Mouse (Mus musculus) T-helper 1 cell (primary cell): ENCODE results near the gene Cnpy4.

Source experiments
- in situ Hi-C: fragments of 300-600 bp; cut with MboI, MseI; formaldehyde crosslinking; loops from one replicate; pipeline ENCODE4 v1.15.1; 2025; ENCODE audit warnings: high pct_unique_total_duplicates

Gene Cnpy4

DNA sequence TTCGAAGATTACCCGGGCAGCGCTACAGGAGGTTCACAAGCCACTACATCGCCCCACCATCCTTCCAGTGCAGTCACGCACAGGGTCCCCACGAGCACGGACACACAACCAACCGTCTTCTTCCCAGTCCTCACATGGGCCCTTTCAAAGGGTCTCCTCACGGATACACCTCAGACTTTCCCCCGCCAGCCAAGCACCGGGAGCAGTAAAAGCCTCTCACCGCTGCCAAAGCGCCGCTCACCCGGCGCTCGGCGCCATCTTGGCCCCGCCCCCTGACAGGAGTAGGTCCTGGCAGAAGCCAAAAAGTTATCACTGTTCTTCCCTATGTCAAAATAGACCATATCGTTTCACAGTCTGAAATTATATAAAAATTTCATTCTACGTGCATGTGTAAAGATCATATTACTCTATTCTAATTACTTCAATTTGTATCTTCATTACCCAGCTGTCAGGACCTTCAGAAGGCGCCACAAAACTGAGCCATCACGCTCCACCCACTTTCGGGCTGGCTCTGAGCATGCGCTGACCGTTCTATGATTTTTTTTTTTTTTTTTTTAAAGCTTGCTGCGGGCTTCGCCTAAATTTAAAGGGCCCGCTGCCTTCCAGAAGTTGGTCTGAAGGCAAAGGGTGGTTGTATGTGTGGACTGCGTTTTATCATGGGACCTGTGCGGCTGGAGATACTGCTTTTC is at the start of gene Cnpy4, which contains the start of gene Taf6:
Cnpy4 (plus strand) TSS at position 536 of the 689 bp plus-strand sequence.
Taf6 (minus strand) TSS at position 502 of the 689 bp plus-strand sequence.
- in situ Hi-C loops = no loop called here

DNA sequence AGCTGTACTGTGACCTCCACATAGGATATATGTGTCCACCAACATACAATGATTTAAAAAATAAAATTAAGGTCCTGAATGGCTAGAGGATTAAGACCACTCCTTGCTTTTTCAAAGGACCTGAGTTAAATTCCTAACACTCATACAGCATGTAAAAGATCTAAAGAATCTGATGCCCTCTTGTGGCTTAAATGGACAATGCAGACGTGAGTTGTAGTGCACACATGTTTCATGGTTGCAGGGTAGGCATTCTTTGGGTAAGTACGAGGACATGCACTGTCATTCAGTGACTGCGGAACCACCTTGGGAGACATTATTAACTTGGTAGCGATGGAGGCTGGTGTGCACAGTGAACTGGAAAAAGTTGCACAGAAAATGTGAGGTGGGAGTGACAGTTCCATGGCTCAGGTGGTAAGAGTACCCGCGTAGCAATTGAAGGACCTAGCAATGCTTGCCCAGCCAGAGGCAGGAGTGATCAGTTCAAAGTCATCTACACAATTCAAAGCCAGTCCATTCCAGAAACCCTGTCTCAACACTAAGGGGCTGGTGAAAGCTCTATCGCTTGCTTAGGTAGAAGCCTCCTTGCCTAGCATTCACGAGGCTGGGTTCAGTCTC is 49.2 kb upstream of the Cnpy4 start:
- in situ Hi-C loops = no loop called here

DNA sequence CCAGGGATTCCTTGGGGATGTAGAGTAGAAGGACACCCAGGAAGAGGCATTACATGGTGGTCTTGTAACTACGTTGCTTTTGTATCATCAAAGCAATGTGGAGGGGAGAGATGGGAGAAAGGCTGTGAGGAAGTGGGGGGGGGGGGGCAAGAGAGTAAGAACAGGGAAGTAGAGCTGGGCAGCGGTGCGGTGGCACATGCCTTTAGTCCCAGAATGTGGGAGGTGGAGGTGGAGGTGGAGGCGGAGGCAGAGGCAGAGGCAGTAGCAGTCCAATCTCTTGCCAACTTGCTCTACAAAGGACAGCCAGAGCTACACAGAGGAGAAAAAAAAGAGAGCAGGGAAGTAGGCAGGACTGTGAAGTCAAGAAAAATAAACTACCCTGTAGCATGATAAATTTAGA is 48.7 kb upstream of the Cnpy4 start:
- in situ Hi-C loops = no loop called here

DNA sequence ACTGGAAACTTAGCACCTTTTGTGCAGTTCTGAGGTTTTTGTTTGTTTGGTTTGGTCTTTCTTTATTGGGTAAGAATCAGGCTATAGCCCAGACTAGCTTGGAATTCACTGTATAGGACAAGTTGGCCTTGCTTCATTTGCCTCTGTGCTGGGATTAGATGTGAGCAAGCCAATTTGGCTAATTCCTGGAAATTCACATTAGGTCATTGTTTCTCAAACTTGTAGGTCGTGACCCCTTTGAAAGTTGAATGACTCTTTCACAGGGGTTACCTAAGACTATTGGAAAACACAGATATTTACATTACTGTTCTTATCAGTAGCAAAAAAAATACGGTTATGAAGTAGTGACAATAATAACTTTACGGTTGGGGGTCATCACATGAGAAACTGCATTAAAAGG is 32.9 kb upstream of the Cnpy4 start:
- in situ Hi-C loops = loop anchor here (25.0 kb wide), 1 partner anchor 842 kb away; the partner anchor contains the start of genes Srrt and Trip6

GRCm38 (mm10) chr5:138155443-138155976 is 31.8 kb upstream of the Cnpy4 start, which contains the start of gene Zfp113:
TSS of gene Zfp113 (minus strand) at chr5:138155744.
- in situ Hi-C loops = loop anchor here (25.0 kb wide), 1 partner anchor 843 kb away; the partner anchor contains the start of genes Srrt and Trip6

DNA sequence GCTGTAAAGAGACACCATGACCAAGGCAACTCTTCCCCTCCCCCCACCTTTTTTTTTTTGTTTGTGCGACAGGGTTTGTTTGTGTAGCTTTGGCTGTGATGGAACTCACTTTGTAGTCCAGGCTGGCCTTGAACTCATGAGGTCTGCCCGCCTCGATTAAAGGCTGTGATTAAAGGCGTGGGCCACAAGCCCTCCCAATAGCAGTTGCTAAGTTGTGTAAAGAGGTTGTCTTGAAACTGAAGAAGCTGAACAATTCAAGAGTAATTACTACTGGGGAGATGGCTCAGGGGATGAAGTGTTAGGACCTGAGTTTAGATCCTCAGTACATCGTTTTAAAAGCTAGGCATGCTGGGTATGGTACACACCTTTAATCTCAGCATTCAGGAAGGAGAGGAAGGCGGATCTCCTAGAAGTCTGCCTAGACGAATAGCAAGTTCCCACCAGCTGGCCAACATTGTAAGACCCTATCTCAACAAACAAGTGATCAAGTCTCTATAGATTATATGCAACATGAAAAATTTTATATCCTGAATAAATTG is 27.0 kb upstream of the Cnpy4 start:
- in situ Hi-C loops = loop anchor here (5.0 to 25.0 kb wide), 2 partner anchors 848 to 1322 kb away; partner anchors contain the start of genes Srrt, Trip6 and Zfand2a

DNA sequence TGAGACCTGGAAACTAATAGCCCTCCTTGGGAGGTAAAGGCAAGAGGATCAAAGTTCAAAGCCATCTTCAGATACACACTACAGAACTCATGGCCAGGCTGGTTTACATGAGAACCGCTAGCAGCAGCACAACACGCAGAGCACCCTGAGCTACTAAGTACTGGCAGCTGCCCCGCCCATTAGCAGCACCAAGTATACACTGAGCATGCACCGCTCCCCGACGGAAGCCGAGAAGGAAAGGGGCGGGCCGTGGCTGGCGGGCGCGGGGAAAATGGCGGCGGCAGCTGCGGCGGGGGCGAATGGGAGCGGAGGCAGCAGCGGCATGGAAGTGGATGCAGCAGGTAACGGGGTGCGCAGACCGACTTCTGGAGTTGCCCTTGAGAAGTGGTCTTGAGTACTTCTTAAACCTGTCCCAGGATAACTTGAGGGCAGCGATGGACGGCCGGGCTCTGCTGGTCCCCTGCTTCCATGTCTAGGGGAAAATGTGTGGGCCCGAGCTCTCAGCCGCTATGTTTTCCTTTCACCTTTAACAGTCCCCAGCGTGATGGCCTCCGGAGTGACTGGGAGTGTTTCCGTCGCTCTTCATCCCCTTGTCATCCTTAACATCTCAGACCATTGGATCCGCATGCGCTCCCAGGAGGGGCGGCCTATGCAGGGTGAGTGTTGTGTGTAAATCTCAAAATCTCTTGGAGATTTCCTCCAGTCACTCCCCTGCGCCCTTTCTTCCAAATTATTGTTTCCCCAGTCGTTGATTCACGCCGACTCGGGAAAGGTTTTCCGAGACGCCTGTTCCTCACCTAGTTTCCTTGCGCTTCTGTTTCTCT is 26.2 kb upstream of the Cnpy4 start, which contains the start of gene Cops6:
Cops6 (plus strand) TSS at position 230 of the 824 bp plus-strand sequence.
- in situ Hi-C loops = loop anchor here (5.0 to 25.0 kb wide), 2 partner anchors 849 to 1321 kb away; partner anchors contain the start of genes Srrt, Trip6 and Zfand2a

- in situ Hi-C loops = loop anchor here (5.0 to 25.0 kb wide), 2 partner anchors 851 to 1319 kb away; partner anchors contain the start of genes Srrt, Trip6 and Zfand2a
Observed at GRCm38 (mm10) chr5:138163046-138163445, 24.2 kb upstream of the Cnpy4 start.

GRCm38 (mm10) chr5:138163610-138164009 is 23.7 kb upstream of the Cnpy4 start:
- in situ Hi-C loops = loop anchor here (5.0 to 25.0 kb wide), 2 partner anchors 851 to 1319 kb away; partner anchors contain the start of genes Srrt, Trip6 and Zfand2a

GRCm38 (mm10) chr5:138165594-138165993 is 21.7 kb upstream of the Cnpy4 start:
- in situ Hi-C loops = loop anchor here (25.0 kb wide), 1 partner anchor 853 kb away; the partner anchor contains the start of genes Srrt and Trip6

DNA sequence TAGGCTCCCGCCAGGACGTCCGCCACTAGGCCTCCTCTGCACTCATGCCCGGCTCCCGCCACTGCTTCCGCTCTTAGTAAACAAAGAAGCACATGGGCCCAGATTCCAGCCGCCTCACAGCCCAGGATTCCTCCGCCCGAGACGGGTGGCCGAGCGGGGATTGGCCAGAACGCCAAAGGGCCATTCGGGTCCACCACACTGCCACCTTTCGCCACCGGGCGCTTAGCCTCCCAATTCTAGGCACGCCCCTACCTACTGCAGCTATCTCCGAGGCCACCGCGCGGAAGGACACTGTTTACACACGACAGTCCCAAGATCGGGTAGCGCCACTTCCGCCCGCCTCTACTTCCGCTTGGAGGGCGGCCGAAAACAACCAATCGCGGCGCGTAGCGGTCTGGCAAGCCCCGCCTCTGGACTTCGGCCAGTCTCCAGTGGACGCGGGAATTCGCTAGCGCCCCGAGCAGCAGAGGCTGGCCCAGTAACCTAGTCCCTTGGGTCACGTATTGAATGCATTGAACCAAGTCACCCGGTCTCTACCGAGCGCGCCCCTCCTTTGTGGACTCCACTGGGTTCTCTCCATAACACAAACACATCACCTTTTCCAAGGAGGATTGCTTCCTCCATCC is 16.2 kb upstream of the Cnpy4 start:
- in situ Hi-C loops = loop anchor here (10.0 to 25.0 kb wide), 2 partner anchors 636 to 859 kb away; partner anchors contain the start of genes Epo, Gnb2, Srrt and Trip6

DNA sequence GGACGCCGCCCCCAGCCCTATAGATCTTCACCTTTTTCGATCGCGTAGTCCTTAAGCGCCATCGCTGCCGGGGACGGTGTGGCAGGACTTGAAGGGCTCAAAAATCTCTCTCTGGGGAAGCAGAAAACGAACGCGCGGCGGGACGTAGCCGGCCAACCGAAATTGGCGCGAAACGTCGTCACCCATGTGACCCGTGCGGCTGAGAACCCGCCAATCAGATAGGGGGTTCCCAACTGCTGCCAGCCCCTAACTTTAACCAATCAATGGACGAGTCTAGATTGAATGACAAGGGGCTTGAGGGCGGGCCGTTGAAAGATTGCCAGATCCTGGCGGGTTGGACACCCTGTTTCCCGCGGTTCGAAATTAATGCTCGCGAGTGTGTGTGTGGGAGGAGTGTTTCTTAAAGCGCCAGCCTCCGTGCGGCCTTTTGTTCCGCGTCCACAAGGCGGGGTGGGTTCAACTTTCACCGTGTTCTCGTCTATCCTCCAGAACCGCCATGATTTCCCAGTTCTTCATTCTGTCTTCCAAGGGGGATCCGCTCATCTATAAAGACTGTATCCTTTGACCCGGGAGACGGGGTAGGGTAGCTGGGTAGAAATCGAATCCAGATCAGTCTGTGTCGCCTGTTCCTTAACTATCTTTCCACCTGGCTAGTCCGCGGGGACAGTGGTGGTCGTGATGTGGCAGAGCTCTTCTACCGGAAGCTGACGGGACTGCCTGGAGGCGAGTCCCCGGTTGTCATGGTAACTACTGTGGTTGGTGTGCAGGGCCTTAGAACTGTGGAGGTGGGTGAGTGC is 15.4 kb upstream of the Cnpy4 start, which contains the start of the genes Ap4m1 and Mcm7:
Ap4m1 (plus strand) TSS at position 308 of the 797 bp plus-strand sequence.
Mcm7 (minus strand) TSS at position 728 of the 797 bp plus-strand sequence.
- in situ Hi-C loops = loop anchor here (10.0 to 25.0 kb wide), 2 partner anchors 637 to 860 kb away; partner anchors contain the start of genes Epo, Gnb2, Srrt and Trip6

- in situ Hi-C loops = loop anchor here (10.0 to 25.0 kb wide), 2 partner anchors 638 to 861 kb away; partner anchors contain the start of genes Epo, Gnb2, Srrt and Trip6
Observed at GRCm38 (mm10) chr5:138173217-138173616, 14.1 kb upstream of the Cnpy4 start.

DNA sequence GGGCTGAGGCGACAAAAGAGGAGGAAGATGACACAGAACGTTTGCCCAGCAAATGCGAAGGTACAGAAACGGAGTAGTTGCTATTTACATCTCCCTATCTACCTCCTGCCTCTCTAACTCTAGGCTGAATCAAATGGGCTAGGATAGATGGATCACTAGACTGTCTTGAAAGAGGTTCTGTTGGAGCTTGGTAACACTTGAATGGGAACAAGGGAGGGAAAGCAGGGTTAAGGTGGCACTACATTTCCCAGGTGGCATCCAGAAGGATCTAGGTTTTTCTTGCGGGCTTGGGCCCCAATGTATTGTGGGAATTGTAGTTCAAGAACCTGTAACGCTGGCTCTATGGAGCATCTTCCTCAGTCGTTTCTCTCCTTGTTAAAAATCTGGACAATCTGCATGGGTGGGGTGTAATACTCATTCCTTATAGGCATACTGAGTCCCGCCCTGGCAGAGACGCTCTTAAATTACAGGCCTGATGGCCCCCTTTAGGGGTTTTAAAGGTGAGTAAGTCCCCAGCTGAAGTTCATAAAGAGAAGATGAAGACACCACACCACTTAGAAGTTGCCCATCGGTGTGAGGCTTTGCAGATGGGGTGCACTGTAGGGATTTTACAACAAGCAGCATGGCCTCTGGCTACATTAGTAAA is 499 bp downstream of the Cnpy4 start:
- in situ Hi-C loops = no loop called here

- in situ Hi-C loops = loop anchor here (5.0 kb wide), 1 partner anchor 83 kb away; the partner anchor contains the start of gene Gm43720
Observed at GRCm38 (mm10) chr5:138193771-138194727, 6.8 kb downstream of the Cnpy4 start, which contains the start of gene Mblac1. TSS of gene Mblac1 (plus strand) at chr5:138194314.

- in situ Hi-C loops = loop anchor here (5.0 kb wide), 1 partner anchor 82 kb away; the partner anchor contains the start of gene Gm43720
Observed at GRCm38 (mm10) chr5:138194755-138195345, 7.6 kb downstream of the Cnpy4 start.

GRCm38 (mm10) chr5:138195463-138195862 is 8.2 kb downstream of the Cnpy4 start:
- in situ Hi-C loops = no loop called here
